Mouse (Mus musculus): ENCODE measurements at regions not wholly inside any gene's neighbourhood (a gene's known extent, or its start where the extent isn't known, plus 50 kb on each side); places are given as distances from the start of the nearest gene placed in this dataset.

- peak; percentile 87 for ATAC-seq (ENCODE audit: low read depth)
- Histone ChIP-seq H3K27me3 (ENCODE audit: control insufficient read depth, insufficient read depth, low read depth, low read length) (no peaks in the 10 kb centered on the region), H3K27ac (ENCODE audit: low read length) (no peak overlapping the region), H3K4me2 (ENCODE audit: low read depth, low read length) (no peak overlapping the region), H3K4me3 (ENCODE audit: low read length) (no peak overlapping the region), H3K36me3 (ENCODE audit: control insufficient read depth, insufficient read depth, low read length) (no peaks in the 10 kb centered on the region), H3K9ac (ENCODE audit: low read length) (no peak overlapping the region), H3K4me1 (replicated peaks; ENCODE audit: control insufficient read depth, insufficient read depth, low read length) (no peaks in the 10 kb centered on the region), H3K9me3 (ENCODE audit: control insufficient read depth, low read length) (no peaks in the 10 kb centered on the region)
- 25% methylated on average over 6 of the region's 6 CpGs for WGBS
These were observed 557.4 kb upstream of the Zfp462 start for GRCm38 (mm10) chr4:54387460-54387859.

- no peak overlapping the region for H3K4me2 ChIP-seq (ENCODE audit: low read depth, low read length)
- no peaks in the 10 kb centered on the region for H3K4me1 ChIP-seq (replicated peaks; ENCODE audit: control insufficient read depth, insufficient read depth, low read length)
- 43% methylated on average over 7 of the region's 7 CpGs for WGBS
- H3K4me3 ChIP-seq (ENCODE audit: low read length), result no peak overlapping the region
- no peak overlapping the region for H3K9ac ChIP-seq (ENCODE audit: low read length)
- H3K9me3 ChIP-seq (ENCODE audit: control insufficient read depth, low read length), result no peaks in the 10 kb centered on the region
- no peaks in the 10 kb centered on the region for H3K36me3 ChIP-seq (ENCODE audit: control insufficient read depth, insufficient read depth, low read length)
- no peak overlapping the region for H3K27ac ChIP-seq (ENCODE audit: low read length)
- ATAC-seq (ENCODE audit: low read depth), result no peak
- no peaks in the 10 kb centered on the region for H3K27me3 ChIP-seq (ENCODE audit: control insufficient read depth, insufficient read depth, low read depth, low read length)
These were observed 553.2 kb upstream of the Zfp462 start for GRCm38 (mm10) chr4:54391536-54392208.

DNA sequence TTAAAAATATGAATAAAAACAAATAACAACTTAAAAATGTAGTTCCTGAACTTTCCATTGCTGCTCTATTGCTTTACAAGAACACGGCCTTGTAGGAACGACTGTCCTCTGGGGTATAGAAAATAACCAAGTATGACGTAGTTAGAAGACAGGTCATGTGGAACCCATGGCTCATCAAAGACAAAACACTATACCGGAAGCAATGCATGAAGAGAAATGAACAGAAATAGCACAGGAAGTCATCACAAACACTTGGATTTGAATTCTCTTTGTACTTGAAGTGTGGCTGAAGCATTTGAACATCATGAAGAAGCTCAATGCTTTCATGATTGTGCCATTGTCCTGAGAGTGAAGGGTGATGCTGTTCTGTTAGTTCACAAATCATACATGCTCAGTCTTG, 538.7 kb upstream of the Zfp462 start:
- H3K4me2 ChIP-seq (ENCODE audit: low read depth, low read length), result no peak overlapping the region
- H3K9me3 ChIP-seq (ENCODE audit: control insufficient read depth, low read length), result no peaks in the 10 kb centered on the region
- H3K27me3 ChIP-seq (ENCODE audit: control insufficient read depth, insufficient read depth, low read depth, low read length), result no peaks in the 10 kb centered on the region
- no peak for ATAC-seq (ENCODE audit: low read depth)
- H3K36me3 ChIP-seq (ENCODE audit: control insufficient read depth, insufficient read depth, low read length), result no peaks in the 10 kb centered on the region
- no peaks in the 10 kb centered on the region for H3K4me1 ChIP-seq (replicated peaks; ENCODE audit: control insufficient read depth, insufficient read depth, low read length)
- WGBS, result 64% methylated on average over 4 of the region's 4 CpGs
- no peak overlapping the region for H3K9ac ChIP-seq (ENCODE audit: low read length)
- H3K4me3 ChIP-seq (ENCODE audit: low read length), result no peak overlapping the region
- H3K27ac ChIP-seq (ENCODE audit: low read length), result no peak overlapping the region

DNA sequence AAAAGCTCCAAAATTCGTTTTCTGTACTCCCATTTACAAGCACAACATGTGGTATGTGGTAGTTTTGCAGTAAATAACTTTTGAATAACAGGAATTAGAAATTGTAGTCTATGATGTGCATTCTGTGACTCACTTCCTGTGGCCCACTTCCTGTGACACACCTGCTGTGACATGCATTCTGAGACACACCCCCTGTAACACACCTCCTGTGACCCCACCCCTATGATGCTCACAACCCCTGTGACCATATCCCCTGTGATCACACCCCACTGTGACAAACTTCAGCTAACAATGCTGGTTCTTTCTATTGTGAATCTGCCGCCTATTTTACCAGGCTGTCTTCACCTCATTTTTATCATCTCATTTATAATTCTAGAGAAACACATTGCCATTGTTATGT, 536.9 kb upstream of the Zfp462 start:
- no peaks in the 10 kb centered on the region for H3K9me3 ChIP-seq (ENCODE audit: control insufficient read depth, low read length)
- no peak for ATAC-seq (ENCODE audit: low read depth)
- no peak overlapping the region for H3K9ac ChIP-seq (ENCODE audit: low read length)
- 47% methylated on average over 2 of the region's 2 CpGs for WGBS
- no peaks in the 10 kb centered on the region for H3K36me3 ChIP-seq (ENCODE audit: control insufficient read depth, insufficient read depth, low read length)
- H3K27ac ChIP-seq (ENCODE audit: low read length), result no peak overlapping the region
- no peaks in the 10 kb centered on the region for H3K27me3 ChIP-seq (ENCODE audit: control insufficient read depth, insufficient read depth, low read depth, low read length)
- H3K4me2 ChIP-seq (ENCODE audit: low read depth, low read length), result no peak overlapping the region
- no peak overlapping the region for H3K4me3 ChIP-seq (ENCODE audit: low read length)
- no peaks in the 10 kb centered on the region for H3K4me1 ChIP-seq (replicated peaks; ENCODE audit: control insufficient read depth, insufficient read depth, low read length)

- WGBS, result 58% methylated on average over 3 of the region's 3 CpGs
- H3K9me3 ChIP-seq (ENCODE audit: control insufficient read depth, low read length), result no peaks in the 10 kb centered on the region
- no peak overlapping the region for H3K9ac ChIP-seq (ENCODE audit: low read length)
- H3K27me3 ChIP-seq (ENCODE audit: control insufficient read depth, insufficient read depth, low read depth, low read length), result no peaks in the 10 kb centered on the region
- H3K4me1 ChIP-seq (replicated peaks; ENCODE audit: control insufficient read depth, insufficient read depth, low read length), result no peaks in the 10 kb centered on the region
- H3K4me3 ChIP-seq (ENCODE audit: low read length), result no peak overlapping the region
- no peak overlapping the region for H3K4me2 ChIP-seq (ENCODE audit: low read depth, low read length)
- H3K36me3 ChIP-seq (ENCODE audit: control insufficient read depth, insufficient read depth, low read length), result no peaks in the 10 kb centered on the region
- no peak overlapping the region for H3K27ac ChIP-seq (ENCODE audit: low read length)
- ATAC-seq (ENCODE audit: low read depth), result no peak
These were observed 514.1 kb upstream of the Zfp462 start for GRCm38 (mm10) chr4:54430789-54431188.

- H3K27ac ChIP-seq (ENCODE audit: low read length), result no peak overlapping the region
- no peaks in the 10 kb centered on the region for H3K4me1 ChIP-seq (replicated peaks; ENCODE audit: control insufficient read depth, insufficient read depth, low read length)
- no peaks in the 10 kb centered on the region for H3K9me3 ChIP-seq (ENCODE audit: control insufficient read depth, low read length)
- ATAC-seq (ENCODE audit: low read depth), result no peak
- H3K9ac ChIP-seq (ENCODE audit: low read length), result no peak overlapping the region
- no peak overlapping the region for H3K4me3 ChIP-seq (ENCODE audit: low read length)
- H3K4me2 ChIP-seq (ENCODE audit: low read depth, low read length), result no peak overlapping the region
- no peaks in the 10 kb centered on the region for H3K27me3 ChIP-seq (ENCODE audit: control insufficient read depth, insufficient read depth, low read depth, low read length)
- 67% methylated on average over 2 of the region's 2 CpGs for WGBS
- no peaks in the 10 kb centered on the region for H3K36me3 ChIP-seq (ENCODE audit: control insufficient read depth, insufficient read depth, low read length)
These were observed 484.3 kb upstream of the Zfp462 start for GRCm38 (mm10) chr4:54460596-54460995.

- Histone ChIP-seq H3K4me2 (ENCODE audit: low read depth, low read length) (no peak overlapping the region), H3K36me3 (ENCODE audit: control insufficient read depth, insufficient read depth, low read length) (no peaks in the 10 kb centered on the region), H3K4me3 (ENCODE audit: low read length) (no peak overlapping the region), H3K9me3 (ENCODE audit: control insufficient read depth, low read length) (no peaks in the 10 kb centered on the region), H3K4me1 (replicated peaks; ENCODE audit: control insufficient read depth, insufficient read depth, low read length) (peaks cover 3% of the 10 kb centered on the region; the same call in 1 of the 2 replicates), H3K27me3 (ENCODE audit: control insufficient read depth, insufficient read depth, low read depth, low read length) (no peaks in the 10 kb centered on the region), H3K27ac (ENCODE audit: low read length) (no peak overlapping the region), H3K9ac (ENCODE audit: low read length) (no peak overlapping the region)
- no peak for ATAC-seq (ENCODE audit: low read depth)
- 86% methylated on average over 2 of the region's 2 CpGs for WGBS
These were observed 475.7 kb upstream of the Zfp462 start for GRCm38 (mm10) chr4:54469176-54469575.

- peak; percentile 97 for ATAC-seq (ENCODE audit: low read depth)
- Histone ChIP-seq H3K27me3 (ENCODE audit: control insufficient read depth, insufficient read depth, low read depth, low read length) (no peaks in the 10 kb centered on the region), H3K36me3 (ENCODE audit: control insufficient read depth, insufficient read depth, low read length) (no peaks in the 10 kb centered on the region), H3K9me3 (ENCODE audit: control insufficient read depth, low read length) (no peaks in the 10 kb centered on the region), H3K9ac (ENCODE audit: low read length) (no peak overlapping the region), H3K4me3 (ENCODE audit: low read length) (no peak overlapping the region), H3K27ac (ENCODE audit: low read length) (no peak overlapping the region), H3K4me2 (ENCODE audit: low read depth, low read length) (0 out of 2 replicates have a peak overlapping the region, but pooled peaks have one; percentile 10), H3K4me1 (replicated peaks; ENCODE audit: control insufficient read depth, insufficient read depth, low read length) (peaks cover 3% of the 10 kb centered on the region; the same call in 1 of the 2 replicates)
- 26% methylated on average over 13 of the region's 13 CpGs for WGBS
These were observed 474.5 kb upstream of the Zfp462 start for GRCm38 (mm10) chr4:54470022-54471008.

GRCm38 (mm10) chr4:54471009-54471408, 473.8 kb upstream of the Zfp462 start:
- no peaks in the 10 kb centered on the region for H3K9me3 ChIP-seq (ENCODE audit: control insufficient read depth, low read length)
- no peaks in the 10 kb centered on the region for H3K27me3 ChIP-seq (ENCODE audit: control insufficient read depth, insufficient read depth, low read depth, low read length)
- WGBS, result 30% methylated on average over 1 of the region's 1 CpGs
- H3K36me3 ChIP-seq (ENCODE audit: control insufficient read depth, insufficient read depth, low read length), result no peaks in the 10 kb centered on the region
- peaks cover 3% of the 10 kb centered on the region; the same call in 1 of the 2 replicates for H3K4me1 ChIP-seq (replicated peaks; ENCODE audit: control insufficient read depth, insufficient read depth, low read length)
- H3K4me3 ChIP-seq (ENCODE audit: low read length), result no peak overlapping the region
- no peak overlapping the region for H3K9ac ChIP-seq (ENCODE audit: low read length)
- no peak overlapping the region for H3K27ac ChIP-seq (ENCODE audit: low read length)
- no peak; the same call in 1 of the 2 replicates for ATAC-seq (ENCODE audit: low read depth)
- H3K4me2 ChIP-seq (ENCODE audit: low read depth, low read length), result no peak overlapping the region

All from lung, embryonic 16.5 days (tissue).